Mouse (Mus musculus) cerebellum, adult 2 months (tissue): ENCODE results near the gene Kel.

Experiments used
- CTCF ChIP-seq: fragments of 200-500 bp; IDR thresholded peaks from 2 replicates; pipeline ENCODE4 v1.5.1; 2011; ENCODE audit warnings: low read depth, mild to moderate bottlenecking, control low read depth, low read length, moderate library complexity, borderline replicate concordance; ENCODE audit not compliant: insufficient read depth
- POLR2A ChIP-seq: fragments of 200-500 bp; IDR thresholded peaks from 2 replicates; pipeline ENCODE4 v1.6.1; 2011; ENCODE audit warnings: low read length, control low read depth, borderline replicate concordance; ENCODE audit not compliant: insufficient read depth

DNA sequence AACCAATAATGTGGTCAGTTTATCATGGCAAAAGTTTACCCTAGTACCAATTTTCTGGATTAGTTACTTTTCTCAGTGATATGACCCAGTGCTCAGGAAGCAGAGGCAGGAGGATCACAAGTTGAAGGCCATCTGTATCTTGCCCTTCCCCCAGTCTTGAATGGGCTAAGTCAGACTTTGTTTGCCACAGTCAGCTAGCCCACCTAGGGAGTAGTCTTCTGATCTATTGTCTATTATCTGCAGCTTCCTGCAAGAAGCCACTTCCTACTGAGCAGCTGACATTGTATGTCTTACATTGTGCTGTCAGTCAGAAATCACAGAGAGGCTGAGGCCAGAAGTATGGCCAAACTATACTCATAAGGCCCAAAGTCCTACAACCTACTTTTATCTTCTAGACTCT lies 37.0 kb upstream of the Kel start:
- TF ChIP-seq CTCF (no peak), POLR2A (no peak)
